Mouse (Mus musculus): ENCODE measurements at regions not wholly inside any gene's neighbourhood (a gene's known extent, or its start where the extent isn't known, plus 50 kb on each side); places are given as distances from the start of the nearest gene placed in this dataset.

DNA sequence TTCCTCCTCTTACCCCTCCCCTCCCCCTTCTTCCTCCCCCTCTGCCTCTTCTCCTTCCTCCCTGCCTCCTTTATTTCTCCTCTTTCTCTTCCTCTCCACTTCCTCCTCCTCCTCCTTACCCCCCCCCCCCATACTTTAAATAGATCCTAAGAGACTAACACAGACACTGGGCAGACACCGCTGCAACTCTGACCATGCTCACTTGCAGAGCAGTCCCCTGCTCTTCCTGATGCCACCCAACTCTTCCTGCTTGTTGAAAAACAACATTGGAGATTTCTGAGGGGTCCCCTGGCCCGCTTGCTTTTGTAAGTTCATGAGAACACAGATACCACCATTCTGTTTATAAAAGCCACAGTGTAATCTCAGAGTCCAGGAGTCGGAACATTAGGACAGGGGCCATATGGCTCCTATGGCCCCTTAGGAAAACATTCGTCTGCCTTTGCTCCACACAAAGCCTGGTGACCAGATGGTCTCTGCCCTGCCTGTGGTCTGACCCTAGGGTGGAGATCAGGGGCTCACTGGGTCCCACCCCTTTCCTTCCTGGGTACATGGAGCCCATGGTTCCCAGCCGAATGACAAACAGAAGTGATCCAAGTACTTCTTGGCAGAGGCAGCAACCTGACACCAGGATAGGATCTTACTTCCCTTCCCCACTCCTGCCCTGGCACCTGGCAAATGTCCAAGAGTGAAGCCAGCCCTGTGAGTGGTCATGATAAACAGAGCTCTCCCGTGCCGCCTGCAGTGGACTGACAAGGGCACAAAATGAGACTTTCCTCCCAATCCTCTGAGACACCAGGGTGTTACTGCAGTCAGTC, 123.1 kb downstream of the Ets2 start:
- DNase-seq: peak; percentile 68
- H3K27ac ChIP-seq (ENCODE audit: insufficient read depth, low read depth, low read length): peak overlapping the region; percentile 52
- 10% methylated on average over 7 of the region's 7 CpGs for WGBS
- TF ChIP-seq CTCF (conservative IDR thresholded peaks at IDR 0.05; ENCODE audit: insufficient read depth, insufficient read length, low read depth, low read length) (no peak), POLR2A (IDR thresholded peaks at IDR 0.05; ENCODE audit: low read depth, low read length) (no peak)
- no peaks in the 10 kb centered on the region for H3K4me1 ChIP-seq (ENCODE audit: control insufficient read depth, insufficient read depth, low read length)
- no peak overlapping the region for H3K4me3 ChIP-seq (ENCODE audit: insufficient read depth, low read depth, low read length)
- no peaks in the 10 kb centered on the region for H3K27me3 ChIP-seq (replicated peaks; ENCODE audit: control insufficient read depth, insufficient read depth, low read length)
- H3K36me3 ChIP-seq (ENCODE audit: control insufficient read depth, insufficient read depth, low read length): no peaks in the 10 kb centered on the region

DNA sequence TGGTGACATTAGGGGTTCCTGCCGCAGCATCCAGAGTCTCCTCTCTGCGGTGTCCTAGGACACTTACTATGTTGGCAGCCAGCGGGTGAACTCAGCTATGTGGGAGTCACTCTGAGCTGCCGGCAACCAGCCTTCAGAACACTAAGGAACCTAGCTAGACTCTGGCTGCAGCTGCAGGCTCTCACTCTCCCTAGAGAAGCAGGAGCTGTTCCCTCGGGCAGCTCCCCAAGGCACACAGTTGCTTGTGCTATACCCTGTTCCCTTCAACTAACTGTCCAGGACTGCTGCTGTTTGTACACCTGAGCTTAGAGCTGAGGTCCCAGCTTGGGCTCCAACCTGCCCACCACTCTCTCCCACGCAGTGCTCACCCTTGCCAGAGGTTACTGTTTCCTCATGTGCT, 121.9 kb downstream of the Ets2 start:
- WGBS: 27% methylated on average over 6 of the region's 6 CpGs
- H3K27me3 ChIP-seq (replicated peaks; ENCODE audit: control insufficient read depth, insufficient read depth, low read length): no peaks in the 10 kb centered on the region
- no peaks in the 10 kb centered on the region for H3K4me1 ChIP-seq (ENCODE audit: control insufficient read depth, insufficient read depth, low read length)
- no peak overlapping the region; the same call in 1 of the 2 replicates for H3K27ac ChIP-seq (ENCODE audit: insufficient read depth, low read depth, low read length)
- H3K4me3 ChIP-seq (ENCODE audit: insufficient read depth, low read depth, low read length): no peak overlapping the region
- TF ChIP-seq POLR2A (IDR thresholded peaks at IDR 0.05; ENCODE audit: low read depth, low read length) (no peak), CTCF (conservative IDR thresholded peaks at IDR 0.05; ENCODE audit: insufficient read depth, insufficient read length, low read depth, low read length) (no peak)
- no peak for DNase-seq
- no peaks in the 10 kb centered on the region for H3K36me3 ChIP-seq (ENCODE audit: control insufficient read depth, insufficient read depth, low read length)

DNA sequence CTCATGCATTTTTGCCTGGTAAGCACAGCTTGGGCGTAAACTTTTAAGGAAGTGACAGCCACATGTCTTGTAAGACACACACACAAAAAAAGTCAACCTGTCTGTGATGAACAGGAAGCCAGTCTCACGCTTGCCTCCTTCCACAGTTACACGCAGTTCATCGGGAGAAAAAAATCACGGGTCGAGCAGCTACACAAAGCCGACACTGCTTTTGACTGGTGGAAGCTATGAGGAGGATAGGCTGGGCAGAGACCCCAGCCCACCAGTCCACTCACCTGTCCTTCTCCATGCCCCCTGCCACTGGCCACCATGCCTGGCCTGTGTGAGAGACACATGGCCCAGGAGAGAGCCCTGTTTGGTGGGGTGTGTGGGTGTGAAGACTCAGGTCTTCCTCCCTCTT, 119.2 kb downstream of the Ets2 start:
- WGBS: 63% methylated on average over 7 of the region's 7 CpGs
- Histone ChIP-seq H3K27me3 (replicated peaks; ENCODE audit: control insufficient read depth, insufficient read depth, low read length) (no peaks in the 10 kb centered on the region), H3K36me3 (ENCODE audit: control insufficient read depth, insufficient read depth, low read length) (no peaks in the 10 kb centered on the region), H3K27ac (ENCODE audit: insufficient read depth, low read depth, low read length) (no peak overlapping the region), H3K4me3 (ENCODE audit: insufficient read depth, low read depth, low read length) (no peak overlapping the region), H3K4me1 (ENCODE audit: control insufficient read depth, insufficient read depth, low read length) (no peaks in the 10 kb centered on the region)
- TF ChIP-seq CTCF (conservative IDR thresholded peaks at IDR 0.05; ENCODE audit: insufficient read depth, insufficient read length, low read depth, low read length) (no peak), POLR2A (IDR thresholded peaks at IDR 0.05; ENCODE audit: low read depth, low read length) (no peak)
- DNase-seq: no peak

DNA sequence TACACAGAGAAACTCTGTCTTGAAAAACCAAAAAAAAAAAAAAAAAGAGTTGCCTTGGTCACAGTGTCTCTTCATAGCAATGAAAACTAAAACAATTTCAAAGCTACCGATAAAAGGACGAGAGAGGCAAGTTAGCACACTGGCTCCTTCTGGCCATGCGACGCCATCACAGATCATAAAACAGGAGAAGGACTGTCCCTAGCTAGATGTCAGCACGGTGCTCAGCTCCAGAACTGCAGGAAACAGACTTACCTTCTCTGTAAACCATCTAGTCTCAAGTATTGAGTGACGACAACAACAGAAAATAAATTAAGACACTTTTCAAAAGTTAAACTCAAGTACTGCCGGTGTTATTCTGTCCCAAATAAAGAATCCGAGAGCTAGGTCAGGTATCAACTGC, 118.7 kb downstream of the Ets2 start:
- H3K27ac ChIP-seq (ENCODE audit: insufficient read depth, low read depth, low read length): no peak overlapping the region
- no peak overlapping the region for H3K4me3 ChIP-seq (ENCODE audit: insufficient read depth, low read depth, low read length)
- H3K27me3 ChIP-seq (replicated peaks; ENCODE audit: control insufficient read depth, insufficient read depth, low read length): no peaks in the 10 kb centered on the region
- H3K36me3 ChIP-seq (ENCODE audit: control insufficient read depth, insufficient read depth, low read length): no peaks in the 10 kb centered on the region
- TF ChIP-seq CTCF (conservative IDR thresholded peaks at IDR 0.05; ENCODE audit: insufficient read depth, insufficient read length, low read depth, low read length): no peak
- TF ChIP-seq POLR2A (IDR thresholded peaks at IDR 0.05; ENCODE audit: low read depth, low read length): no peak
- H3K4me1 ChIP-seq (ENCODE audit: control insufficient read depth, insufficient read depth, low read length): no peaks in the 10 kb centered on the region
- 52% methylated on average over 8 of the region's 8 CpGs for WGBS
- DNase-seq: no peak

DNA sequence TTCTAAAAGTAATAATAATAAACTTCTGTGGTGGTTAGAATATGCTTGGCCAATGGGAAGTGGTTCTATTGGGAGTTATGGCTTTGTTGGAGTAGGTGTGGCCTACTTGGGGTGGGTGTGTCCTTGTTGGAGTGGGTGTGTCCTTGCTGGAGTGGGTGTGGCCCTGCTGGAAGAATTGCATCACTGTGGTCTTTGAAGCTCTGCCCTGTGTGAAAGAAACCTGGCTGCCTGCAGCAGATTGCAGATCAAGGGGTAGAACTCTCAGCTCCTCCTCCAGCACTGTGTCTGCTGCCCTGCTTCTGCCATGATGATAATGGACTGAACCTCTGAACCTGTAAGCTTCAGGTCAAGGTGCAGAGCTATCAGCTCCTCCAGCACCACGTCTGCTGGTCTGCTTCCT, 118.1 kb downstream of the Ets2 start:
- Histone ChIP-seq H3K4me1 (ENCODE audit: control insufficient read depth, insufficient read depth, low read length) (no peaks in the 10 kb centered on the region), H3K36me3 (ENCODE audit: control insufficient read depth, insufficient read depth, low read length) (no peaks in the 10 kb centered on the region), H3K27ac (ENCODE audit: insufficient read depth, low read depth, low read length) (no peak overlapping the region), H3K4me3 (ENCODE audit: insufficient read depth, low read depth, low read length) (no peak overlapping the region), H3K27me3 (replicated peaks; ENCODE audit: control insufficient read depth, insufficient read depth, low read length) (no peaks in the 10 kb centered on the region)
- no peak for DNase-seq
- 56% methylated on average over 1 of the region's 1 CpGs for WGBS
- TF ChIP-seq CTCF (conservative IDR thresholded peaks at IDR 0.05; ENCODE audit: insufficient read depth, insufficient read length, low read depth, low read length) (no peak), POLR2A (IDR thresholded peaks at IDR 0.05; ENCODE audit: low read depth, low read length) (no peak)

DNA sequence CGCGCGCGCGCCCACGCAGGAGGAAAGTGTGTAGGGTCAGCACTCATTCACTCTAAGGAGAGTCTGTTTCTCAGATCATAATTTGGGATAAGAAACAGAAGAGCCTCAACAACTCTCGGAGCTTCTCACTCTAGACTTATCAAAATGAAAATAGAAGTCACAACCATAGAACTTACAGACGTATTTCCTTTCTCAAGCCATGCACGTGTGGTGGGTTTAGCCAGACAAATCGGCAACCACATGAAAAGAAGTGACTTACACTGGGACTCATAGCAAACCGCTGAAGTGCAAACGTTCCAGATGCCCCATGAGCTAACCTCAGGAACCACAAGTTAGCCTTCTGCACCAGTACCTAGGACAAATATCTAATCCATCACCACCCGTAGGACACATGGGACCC, 114.1 kb downstream of the Ets2 start:
- H3K36me3 ChIP-seq (ENCODE audit: control insufficient read depth, insufficient read depth, low read length): no peaks in the 10 kb centered on the region
- DNase-seq: no peak
- TF ChIP-seq POLR2A (IDR thresholded peaks at IDR 0.05; ENCODE audit: low read depth, low read length) (no peak), CTCF (conservative IDR thresholded peaks at IDR 0.05; ENCODE audit: insufficient read depth, insufficient read length, low read depth, low read length) (no peak)
- no peaks in the 10 kb centered on the region for H3K27me3 ChIP-seq (replicated peaks; ENCODE audit: control insufficient read depth, insufficient read depth, low read length)
- H3K27ac ChIP-seq (ENCODE audit: insufficient read depth, low read depth, low read length): no peak overlapping the region
- H3K4me1 ChIP-seq (ENCODE audit: control insufficient read depth, insufficient read depth, low read length): no peaks in the 10 kb centered on the region
- no peak overlapping the region for H3K4me3 ChIP-seq (ENCODE audit: insufficient read depth, low read depth, low read length)
- WGBS: 97% methylated on average over 13 of the region's 13 CpGs

DNA sequence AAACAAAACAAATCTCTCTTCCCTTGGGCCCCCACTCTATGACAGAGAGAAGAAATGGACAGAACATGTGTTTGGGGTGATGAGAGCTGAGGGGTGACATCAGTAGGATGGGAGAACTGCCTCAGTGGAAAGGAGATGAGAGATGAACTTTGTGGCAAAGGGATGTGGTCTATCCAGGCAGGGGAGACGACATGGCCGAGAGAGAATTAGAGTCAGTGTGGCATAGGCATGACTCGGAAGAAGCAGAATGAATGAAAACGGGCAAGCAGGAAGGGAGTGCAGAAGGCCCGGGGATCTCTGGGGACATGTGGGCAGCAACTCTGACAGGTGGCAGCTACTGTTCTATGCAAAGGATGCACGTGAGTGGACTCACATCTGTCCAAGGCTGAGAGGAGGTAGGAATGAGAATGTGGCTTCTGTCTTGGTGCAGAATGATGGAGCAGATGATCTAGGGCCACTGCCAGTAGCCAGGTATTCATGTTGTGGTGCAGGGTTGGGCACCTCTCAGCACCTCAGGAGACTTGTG, 113.4 kb downstream of the Ets2 start:
- Histone ChIP-seq H3K27me3 (replicated peaks; ENCODE audit: control insufficient read depth, insufficient read depth, low read length) (no peaks in the 10 kb centered on the region), H3K4me3 (ENCODE audit: insufficient read depth, low read depth, low read length) (no peak overlapping the region), H3K36me3 (ENCODE audit: control insufficient read depth, insufficient read depth, low read length) (no peaks in the 10 kb centered on the region), H3K27ac (ENCODE audit: insufficient read depth, low read depth, low read length) (no peak overlapping the region), H3K4me1 (ENCODE audit: control insufficient read depth, insufficient read depth, low read length) (no peaks in the 10 kb centered on the region)
- DNase-seq: no peak
- WGBS: 83% methylated on average over 6 of the region's 6 CpGs
- TF ChIP-seq POLR2A (IDR thresholded peaks at IDR 0.05; ENCODE audit: low read depth, low read length) (no peak), CTCF (conservative IDR thresholded peaks at IDR 0.05; ENCODE audit: insufficient read depth, insufficient read length, low read depth, low read length) (no peak)

Data from kidney, adult 2 months (tissue).